Mouse (Mus musculus) neural tube, embryonic 13.5 days (tissue): ENCODE results near the gene Dhx16. TPM values are rescaled to one million over a fixed set of nuclear protein-coding genes. Genes with fewer than 3 reads are reported as not detected.
A peak's percentile ranks its signal among the peaks of the same experiment; 100 is the strongest.

Source experiments
- ATAC-seq: fragments of 200-750 bp; cut with Nextera tagmentation; 2 replicates; pipeline ENCODE4 v1.8.0; 2017; ENCODE audit warnings: low read depth, mild to moderate bottlenecking, moderate TSS enrichment, moderate library complexity
- H3K27ac ChIP-seq: fragments of 300-500 bp; sonication (generic); replicated peaks from 2 replicates; pipeline ENCODE4 v1.5.1; 2015; ENCODE audit warnings: moderate library complexity, mild to moderate bottlenecking, inconsistent platforms
- H3K27me3 ChIP-seq: fragments of 300-500 bp; sonication (generic); 2 replicates; pipeline ENCODE4 v1.6.1; 2015; ENCODE audit warnings: mild to moderate bottlenecking, inconsistent platforms
- H3K36me3 ChIP-seq: fragments of 300-500 bp; sonication (generic); 2 replicates; pipeline ENCODE4 v1.6.1; 2015; ENCODE audit warnings: mild to moderate bottlenecking, inconsistent platforms
- H3K4me1 ChIP-seq: fragments of 300-500 bp; sonication (generic); replicated peaks from 2 replicates; pipeline ENCODE4 v1.6.1; 2015; ENCODE audit warnings: inconsistent platforms
- H3K4me2 ChIP-seq: fragments of 300-500 bp; sonication (generic); 2 replicates; pipeline ENCODE4 v1.6.1; 2015; ENCODE audit warnings: inconsistent platforms, mild to moderate bottlenecking, moderate library complexity
- H3K4me3 ChIP-seq: fragments of 300-500 bp; sonication (generic); 2 replicates; pipeline ENCODE4 v1.5.1; 2015; ENCODE audit warnings: mild to moderate bottlenecking, inconsistent platforms
- H3K9ac ChIP-seq: fragments of 300-500 bp; sonication (generic); 2 replicates; pipeline ENCODE4 v1.6.1; 2015; ENCODE audit warnings: moderate library complexity, mild to moderate bottlenecking, inconsistent platforms
- H3K9me3 ChIP-seq: fragments of 300-500 bp; sonication (generic); 2 replicates; pipeline ENCODE4 v1.6.1; 2016; ENCODE audit warnings: inconsistent platforms
- WGBS: fragments of 180-500 bp; shearing (Covaris S2); methylation state at CpG from one replicate; pipeline ENCODE4 v1.1.7; 2015; 5-methylcytosine and 5-hydroxymethylcytosine counted together
- polyA plus RNA-seq: library from polyadenylated mRNA; unstranded; fragments of >200 nt; fragmentation: Nextera tagmentation; extraction: Ambion mirVana; gene quantifications from 2 replicates; pipeline ENCODE4 v1.2.1, GENCODE M21; 2015

Dhx16 gene
- 31.0 and 39.6 TPM in 2 replicates for polyA plus RNA-seq

DNA sequence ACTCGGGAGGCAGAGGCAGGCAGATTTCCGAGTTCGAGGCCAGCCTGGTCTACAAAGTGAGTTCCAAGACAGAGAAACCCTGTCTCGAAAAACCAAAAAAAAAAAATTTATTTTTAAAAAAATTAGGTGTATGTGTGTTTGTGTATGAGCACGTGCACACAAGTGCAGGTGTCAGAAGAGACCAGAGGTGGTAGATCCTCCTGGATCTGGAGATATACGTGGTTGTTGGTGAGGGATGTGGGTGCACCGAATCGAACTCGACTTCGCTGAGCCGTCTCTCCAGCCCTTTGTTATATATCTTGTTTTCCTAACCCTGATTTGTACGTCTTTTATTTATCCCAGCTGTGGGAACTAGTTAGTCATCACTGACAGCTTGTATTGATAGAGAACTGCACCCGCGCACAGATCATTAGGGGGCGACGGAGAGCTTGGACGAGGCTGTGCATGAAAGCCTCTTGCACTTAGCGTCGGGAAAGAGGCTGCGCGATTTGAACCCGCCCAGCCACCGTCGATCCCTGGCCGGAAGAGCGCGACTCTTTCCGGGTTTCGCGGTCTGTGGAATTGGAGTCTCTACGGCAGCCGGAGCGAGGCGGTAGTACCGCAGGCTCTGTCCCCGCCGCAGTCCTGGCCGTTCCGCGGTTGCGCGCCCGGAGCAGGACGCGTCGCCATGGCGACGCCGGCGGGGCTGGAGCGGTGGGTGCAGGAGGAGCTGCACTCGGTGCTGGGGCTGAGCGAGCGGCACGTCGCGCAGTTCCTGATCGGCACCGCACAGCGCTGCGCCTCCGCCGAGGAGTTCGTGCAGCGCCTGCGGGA is at the start of gene Dhx16:
TSS of gene Dhx16 (plus strand) at position 575 of the 813 bp plus-strand sequence.
- Histone ChIP-seq H3K9me3 (no peaks in the 10 kb centered on the region), H3K4me3 (peak within 1 kb of the TSS; percentile 72), H3K4me1 (peaks cover 15% of the 10 kb centered on the region), H3K27me3 (no peaks in the 10 kb centered on the region), H3K27ac (peak within 1 kb of the TSS; percentile 79), H3K36me3 (peaks cover 63% of the 10 kb centered on the region), H3K4me2 (peak within 1 kb of the TSS; percentile 89), H3K9ac (peak within 1 kb of the TSS; percentile 87)
- peak; percentile 91 for ATAC-seq
- WGBS, result 6% methylated on average over 66 of the region's 66 CpGs

DNA sequence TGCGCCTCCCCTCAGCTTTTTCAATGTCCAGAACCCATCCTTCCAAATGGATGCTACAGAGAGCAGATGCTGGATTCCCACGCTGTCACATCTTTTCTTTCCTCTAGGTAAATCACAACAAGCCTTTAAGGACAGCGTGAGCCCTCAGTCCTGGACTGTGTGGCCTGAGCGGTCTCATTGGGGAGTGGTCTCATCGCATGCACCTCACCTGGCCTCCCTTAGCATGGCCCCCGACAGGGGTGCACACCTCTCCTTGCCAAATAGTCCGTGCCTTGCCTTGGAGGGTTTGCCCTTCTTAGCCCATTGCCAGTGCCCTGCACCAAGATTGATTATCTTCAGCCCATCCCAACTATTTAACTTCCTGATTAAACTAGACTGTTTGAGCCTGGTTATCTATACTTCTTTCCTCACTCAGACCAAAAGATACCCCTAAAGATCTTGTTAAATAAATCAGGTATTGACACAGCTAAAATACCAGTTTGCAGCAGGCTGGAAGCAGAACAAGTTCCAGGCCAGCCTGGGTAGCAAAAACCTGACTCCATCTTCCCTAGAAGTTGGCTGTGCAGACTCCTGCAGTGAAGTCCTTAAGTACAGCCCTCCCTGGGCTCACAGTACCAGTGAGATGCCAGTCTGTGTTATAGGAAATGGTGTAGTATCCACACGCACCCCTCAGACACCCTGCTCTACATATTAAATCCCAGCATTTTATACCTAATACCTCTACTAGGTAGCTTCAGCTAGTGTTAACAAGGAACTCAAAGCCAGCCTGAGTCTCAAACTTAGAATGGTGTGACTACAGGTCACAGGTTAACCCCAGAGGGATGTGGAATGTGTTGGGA is 47.0 kb upstream of the Dhx16 start:
- H3K9ac ChIP-seq, result no peak overlapping the region

DNA sequence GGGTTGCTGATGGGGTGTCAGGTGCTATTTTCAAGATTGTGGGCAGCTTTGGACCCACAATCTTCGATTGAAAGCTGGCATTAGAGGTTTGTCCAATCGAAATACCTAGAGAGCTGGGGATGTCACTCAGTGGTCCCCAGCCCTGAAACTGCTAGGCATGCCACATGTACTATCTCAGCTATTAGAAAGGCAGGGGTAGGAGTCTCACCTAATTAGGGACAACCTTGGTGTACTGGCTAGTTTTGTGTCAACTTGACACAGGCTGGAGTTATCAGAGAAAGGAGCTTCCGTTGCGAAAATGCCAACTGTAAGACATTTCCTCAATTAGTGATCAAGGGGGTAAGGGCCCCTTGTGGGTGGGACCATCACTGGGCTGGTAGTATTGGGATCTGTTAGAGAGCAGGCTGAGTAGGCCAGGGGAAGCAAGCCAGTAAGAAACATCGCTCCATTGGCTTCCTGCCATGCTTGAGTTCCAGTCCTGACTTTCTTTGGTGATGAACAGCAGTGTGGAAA is 46.3 kb upstream of the Dhx16 start:
- H3K27ac ChIP-seq, result no peak overlapping the region
- peaks cover 53% of the 10 kb centered on the region for H3K4me1 ChIP-seq
- H3K4me2 ChIP-seq, result peak overlapping the region; percentile 93; the same call in 1 of the 2 replicates
- H3K9ac ChIP-seq, result peak overlapping the region; percentile 100; the same call in 1 of the 2 replicates
- peaks cover 67% of the 10 kb centered on the region for H3K36me3 ChIP-seq
- H3K4me3 ChIP-seq, result no peak overlapping the region
- H3K9me3 ChIP-seq, result no peaks in the 10 kb centered on the region
- WGBS, result 20% methylated on average over 5 of the region's 5 CpGs
- ATAC-seq, result no peak
- no peaks in the 10 kb centered on the region for H3K27me3 ChIP-seq

More for the DNA sequence above, 47.0 kb upstream of the Dhx16 start:
- peaks cover 53% of the 10 kb centered on the region for H3K4me1 ChIP-seq
- H3K27ac ChIP-seq, result no peak overlapping the region
- peaks cover 74% of the 10 kb centered on the region for H3K36me3 ChIP-seq
- no peak for ATAC-seq
- WGBS, result 59% methylated on average over 8 of the region's 8 CpGs
- H3K9me3 ChIP-seq, result no peaks in the 10 kb centered on the region
- H3K4me3 ChIP-seq, result no peak overlapping the region
- no peaks in the 10 kb centered on the region for H3K27me3 ChIP-seq
- H3K4me2 ChIP-seq, result no peak overlapping the region

DNA sequence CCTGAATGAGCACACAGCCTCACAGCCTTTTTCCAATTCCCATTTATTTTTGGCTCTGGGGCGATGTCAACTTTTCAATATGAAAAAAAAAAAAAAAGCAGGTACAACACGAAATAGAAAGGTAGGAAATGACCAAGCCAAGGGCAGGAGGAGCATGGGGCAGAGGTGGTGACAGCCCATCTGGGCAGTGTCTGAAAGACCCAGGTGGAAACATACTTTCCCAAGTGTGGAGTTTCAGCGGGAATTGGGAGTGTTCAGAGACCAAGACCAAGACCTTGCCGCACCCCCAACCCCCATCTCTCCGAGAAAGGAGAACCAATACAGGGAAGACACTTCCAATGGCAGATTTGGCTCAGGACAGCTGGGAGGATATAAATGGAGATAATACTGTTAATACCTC is 45.7 kb upstream of the Dhx16 start:
- H3K4me1 ChIP-seq, result peaks cover 55% of the 10 kb centered on the region
- peak overlapping the region; percentile 98; the same call in 1 of the 2 replicates for H3K4me3 ChIP-seq
- WGBS, result 56% methylated on average over 5 of the region's 5 CpGs

DNA sequence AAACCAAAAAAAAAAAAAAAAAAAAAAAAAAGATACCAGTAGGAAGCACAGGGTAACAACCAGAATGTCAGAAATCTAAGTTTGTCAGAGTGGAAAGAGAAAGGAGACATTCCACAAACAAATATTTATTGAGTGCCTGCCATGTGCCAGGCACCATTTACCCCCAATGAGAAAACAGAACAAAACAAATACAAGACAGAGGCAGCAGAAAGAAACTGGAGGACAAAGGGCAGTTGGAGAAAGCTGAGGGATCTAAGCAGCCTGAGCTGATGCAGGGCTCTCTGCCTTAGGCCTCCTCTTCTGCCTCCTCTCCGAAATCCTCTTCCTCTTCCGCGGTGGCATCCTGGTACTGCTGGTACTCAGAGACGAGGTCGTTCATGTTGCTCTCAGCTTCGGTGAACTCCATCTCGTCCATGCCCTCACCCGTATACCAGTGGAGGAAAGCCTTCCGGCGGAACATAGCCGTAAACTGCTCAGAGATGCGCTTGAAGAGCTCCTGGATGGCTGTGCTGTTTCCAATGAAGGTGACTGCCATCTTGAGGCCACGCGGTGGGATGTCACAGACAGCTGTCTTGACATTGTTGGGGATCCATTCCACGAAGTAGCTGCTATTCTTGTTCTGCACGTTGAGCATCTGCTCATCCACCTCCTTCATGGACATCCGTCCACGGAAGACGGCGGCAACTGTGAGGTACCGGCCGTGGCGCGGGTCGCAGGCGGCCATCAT is 44.8 kb upstream of the Dhx16 start:
- Histone ChIP-seq H3K4me1 (peaks cover 58% of the 10 kb centered on the region), H3K36me3 (peaks cover 63% of the 10 kb centered on the region), H3K9me3 (no peaks in the 10 kb centered on the region), H3K4me2 (peak overlapping the region; percentile 93), H3K4me3 (peak overlapping the region; percentile 98), H3K9ac (peak overlapping the region; percentile 100), H3K27me3 (no peaks in the 10 kb centered on the region), H3K27ac (no peak overlapping the region)
- 73% methylated on average over 26 of the region's 26 CpGs for WGBS
- ATAC-seq, result no peak

More for the DNA sequence above, 45.7 kb upstream of the Dhx16 start:
- Histone ChIP-seq H3K36me3 (peaks cover 63% of the 10 kb centered on the region), H3K9me3 (no peaks in the 10 kb centered on the region), H3K4me2 (peak overlapping the region; percentile 93), H3K27me3 (no peaks in the 10 kb centered on the region), H3K27ac (no peak overlapping the region), H3K9ac (peak overlapping the region; percentile 100)
- no peak for ATAC-seq

- Histone ChIP-seq H3K36me3 (peaks cover 60% of the 10 kb centered on the region), H3K9ac (peak overlapping the region; percentile 100), H3K27me3 (no peaks in the 10 kb centered on the region), H3K27ac (0 out of 2 replicates have a peak overlapping the region, but pooled peaks have one; percentile 1), H3K4me2 (peak overlapping the region; percentile 93), H3K9me3 (no peaks in the 10 kb centered on the region), H3K4me1 (peaks cover 54% of the 10 kb centered on the region), H3K4me3 (peak overlapping the region; percentile 98)
- 76% methylated on average over 26 of the region's 26 CpGs for WGBS
- no peak for ATAC-seq
These were observed 44.0 kb upstream of the Dhx16 start for GRCm38 (mm10) chr17:35835424-35836140.

GRCm38 (mm10) chr17:35836178-35836965 is 43.2 kb upstream of the Dhx16 start:
- ATAC-seq, result peak; percentile 0; the same call in 1 of the 2 replicates
- Histone ChIP-seq H3K36me3 (peaks cover 53% of the 10 kb centered on the region), H3K4me3 (peak overlapping the region; percentile 98), H3K9me3 (no peaks in the 10 kb centered on the region), H3K9ac (peak overlapping the region; percentile 100), H3K4me1 (peaks cover 54% of the 10 kb centered on the region), H3K27me3 (no peaks in the 10 kb centered on the region), H3K4me2 (peak overlapping the region; percentile 93), H3K27ac (peak overlapping the region; percentile 99)
- WGBS, result 7% methylated on average over 24 of the region's 24 CpGs

- H3K9ac ChIP-seq, result peak overlapping the region; percentile 100
- WGBS, result 0% methylated on average over 25 of the region's 25 CpGs
- peaks cover 46% of the 10 kb centered on the region for H3K36me3 ChIP-seq
- no peaks in the 10 kb centered on the region for H3K9me3 ChIP-seq
- ATAC-seq, result peak; percentile 16
- peak overlapping the region; percentile 99 for H3K27ac ChIP-seq
- peak overlapping the region; percentile 98 for H3K4me3 ChIP-seq
- peaks cover 57% of the 10 kb centered on the region for H3K4me1 ChIP-seq
- H3K27me3 ChIP-seq, result no peaks in the 10 kb centered on the region
- peak overlapping the region; percentile 93 for H3K4me2 ChIP-seq
These were observed 42.6 kb upstream of the Dhx16 start for GRCm38 (mm10) chr17:35836991-35837422.

DNA sequence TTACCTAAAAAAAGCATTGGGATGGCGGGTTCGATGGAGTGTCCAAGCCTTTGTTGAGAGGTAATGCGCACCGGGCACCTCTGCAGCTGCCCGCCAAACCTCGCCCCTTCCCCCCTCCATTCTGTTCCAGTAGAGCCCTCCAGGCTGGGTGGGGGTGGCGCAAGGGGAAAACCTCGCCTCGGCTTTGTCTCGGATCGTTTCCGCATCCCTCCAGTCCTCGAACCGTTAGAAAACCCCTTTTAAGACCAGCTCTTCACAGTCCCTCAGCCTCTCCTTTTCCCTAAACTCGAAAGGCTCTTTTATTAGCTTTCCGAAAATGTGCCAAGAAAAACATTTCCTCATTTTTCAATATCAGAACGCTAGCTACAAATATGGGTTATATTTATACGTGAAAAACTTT is 42.1 kb upstream of the Dhx16 start:
- Histone ChIP-seq H3K27ac (peak overlapping the region; percentile 99), H3K4me3 (peak overlapping the region; percentile 98), H3K4me2 (peak overlapping the region; percentile 93), H3K9me3 (no peaks in the 10 kb centered on the region), H3K27me3 (no peaks in the 10 kb centered on the region), H3K36me3 (peaks cover 42% of the 10 kb centered on the region), H3K9ac (peak overlapping the region; percentile 100), H3K4me1 (peaks cover 62% of the 10 kb centered on the region)
- WGBS, result under 1% methylated on average over 18 of the region's 18 CpGs
- ATAC-seq, result peak; percentile 9

DNA sequence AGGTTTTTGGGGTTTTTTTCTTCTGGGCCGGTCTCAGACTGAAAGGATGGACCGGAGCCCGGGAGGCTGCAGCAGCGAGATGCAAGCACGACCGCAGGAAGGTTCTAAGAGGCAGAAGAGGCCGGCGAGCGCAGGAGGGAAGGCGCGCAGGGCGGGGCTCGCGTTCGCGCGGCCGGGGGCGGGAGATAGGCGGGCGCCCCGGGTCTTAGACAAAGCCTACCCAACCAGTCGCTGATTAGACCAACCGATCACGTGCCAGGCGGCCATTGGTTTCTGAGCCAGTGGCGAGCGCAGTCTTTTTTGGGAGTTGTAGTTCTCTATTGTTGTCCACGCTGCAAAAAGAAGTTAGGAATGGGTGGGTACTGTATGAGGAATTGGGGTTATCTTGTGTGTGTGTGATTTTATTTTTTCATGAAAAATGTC is 41.5 kb upstream of the Dhx16 start, which contains the start of gene Tubb5:
TSS of gene Tubb5 (minus strand) at position 185 of the 423 bp plus-strand sequence.
- H3K9ac ChIP-seq, result peak within 1 kb of the TSS; percentile 100
- WGBS, result under 1% methylated on average over 29 of the region's 29 CpGs
- H3K4me3 ChIP-seq, result peak within 1 kb of the TSS; percentile 98
- peak; percentile 75 for ATAC-seq
- no peaks in the 10 kb centered on the region for H3K27me3 ChIP-seq
- no peaks in the 10 kb centered on the region for H3K9me3 ChIP-seq
- H3K4me2 ChIP-seq, result peak within 1 kb of the TSS; percentile 93
- H3K4me1 ChIP-seq, result peaks cover 61% of the 10 kb centered on the region
- H3K36me3 ChIP-seq, result peaks cover 36% of the 10 kb centered on the region
- H3K27ac ChIP-seq, result peak within 1 kb of the TSS; percentile 99
